Mouse (Mus musculus) lung, adult 2 months (tissue): Measurements from ENCODE around the gene Trim75. TPM values are rescaled to one million over a fixed set of nuclear protein-coding genes. Genes with fewer than 3 reads are reported as not detected.

Source experiments
- DNase-seq: peaks from one replicate; pipeline ENCODE4 v3.0.0; 2022
- H3K4me1 ChIP-seq: fragments of 200-500 bp; 2 replicates; pipeline ENCODE4 v1.6.1; 2011; ENCODE audit warnings: low read length; ENCODE audit not compliant: control insufficient read depth, insufficient read depth
- H3K4me3 ChIP-seq: fragments of 200-500 bp; replicated peaks from 2 replicates; pipeline ENCODE3; 2011; ENCODE audit warnings: low read depth, mild to moderate bottlenecking, control low read depth, low read length; ENCODE audit errors: extremely low read depth
- CTCF ChIP-seq: fragments of 200-500 bp; IDR thresholded peaks from 2 replicates; pipeline ENCODE4 v1.5.1; 2011; ENCODE audit warnings: mild to moderate bottlenecking, low read length, control low read depth; ENCODE audit not compliant: insufficient read depth
- POLR2A ChIP-seq: fragments of 200-500 bp; IDR thresholded peaks from 2 replicates; pipeline ENCODE4 v1.6.1; 2011; ENCODE audit warnings: low read depth, mild to moderate bottlenecking, control low read depth, low read length, borderline replicate concordance; ENCODE audit errors: extremely low read depth
- WGBS: fragments of 180-500 bp; shearing (Covaris S2); methylation state at CpG from one replicate; pipeline ENCODE4 v1.1.7; 2018; 5-methylcytosine and 5-hydroxymethylcytosine counted together
- polyA plus RNA-seq: library from polyadenylated mRNA; depleted of rRNA; stranded (reverse); fragments of >200 nt; gene quantifications from 2 replicates; pipeline ENCODE4 v1.2.3, GENCODE M21; 2012; rRNA removed

Gene Trim75
- polyA plus RNA-seq, result not detected in 2 replicates

DNA sequence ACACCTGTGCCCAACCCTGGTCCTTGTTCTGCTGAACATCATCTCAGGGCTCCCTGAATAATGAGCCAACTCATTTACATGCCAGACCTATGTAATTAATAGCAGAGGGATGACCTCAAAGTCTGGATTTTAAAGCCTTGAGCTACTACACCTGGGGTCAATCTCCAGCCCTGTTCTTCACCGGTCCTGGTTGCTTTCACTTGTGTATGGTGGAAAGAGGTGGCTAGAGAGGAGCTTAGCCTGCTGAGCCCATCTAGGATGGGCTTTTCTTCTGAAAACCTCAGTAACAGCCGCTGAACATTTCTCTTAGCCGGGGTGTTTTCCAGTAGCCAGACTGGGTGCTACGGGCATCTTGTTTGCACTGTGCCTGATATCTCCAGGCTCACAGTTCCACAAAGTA, at the start of gene Trim75:
Gene Trim75, minus strand, starts transcription at position 101 of the 400 bp plus-strand sequence.
- WGBS, result 83% methylated on average over 4 of the region's 4 CpGs
- no peak for DNase-seq
- Histone ChIP-seq H3K4me1 (no peaks in the 10 kb centered on the region), H3K4me3 (no peak within 1 kb of the TSS)
- TF ChIP-seq CTCF, result no peak
- no peak for TF ChIP-seq POLR2A

DNA sequence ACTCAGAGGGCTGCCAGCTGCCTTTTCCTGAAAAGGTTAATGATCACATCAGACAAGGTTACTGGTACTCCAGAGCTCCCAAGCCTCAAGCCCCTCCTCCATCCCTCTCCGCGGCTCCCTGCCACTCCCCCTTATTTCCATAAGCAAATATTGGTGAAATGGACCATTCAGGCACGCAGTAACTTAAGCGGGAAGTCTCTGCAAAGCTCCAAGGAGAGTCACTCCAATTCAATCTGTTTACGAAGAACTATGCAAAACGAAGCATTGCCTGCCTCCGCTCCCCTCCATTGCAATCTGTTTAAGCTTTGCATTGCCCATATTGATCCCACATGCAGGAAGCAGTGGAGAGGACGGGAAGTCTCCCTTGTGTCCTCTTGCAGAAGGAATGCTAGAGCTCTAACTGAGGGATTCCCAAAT, 49.5 kb upstream of the Trim75 start, which contains the start of gene Apela:
Gene Apela, minus strand, starts transcription at position 220 of the 417 bp plus-strand sequence.
- TF ChIP-seq CTCF (no peak), POLR2A (no peak)
- 1% methylated on average over 8 of the region's 8 CpGs for WGBS

DNA sequence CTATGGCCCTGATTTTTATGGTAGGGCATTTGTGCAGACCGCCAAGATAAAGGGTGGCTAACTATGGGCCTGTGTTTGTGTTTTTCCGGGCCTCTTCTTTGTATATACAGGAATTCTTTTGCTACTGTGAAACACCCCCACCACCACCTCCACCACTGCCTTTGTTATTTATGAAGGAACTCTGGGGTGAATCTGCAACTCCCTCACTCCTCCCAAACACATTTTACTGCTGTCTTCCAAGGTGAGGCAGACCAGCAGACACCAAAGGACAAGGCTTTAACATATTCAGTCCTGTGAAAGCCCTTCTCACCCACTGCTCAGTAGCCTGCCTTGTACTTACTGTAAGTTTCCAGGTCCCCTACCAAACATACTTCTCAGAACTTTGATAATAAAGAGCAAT, 46.5 kb upstream of the Trim75 start:
- TF ChIP-seq CTCF (no peak), POLR2A (no peak)
- H3K4me1 ChIP-seq, result no peaks in the 10 kb centered on the region; the same call in 1 of the 2 replicates
- H3K4me3 ChIP-seq, result no peak overlapping the region
- WGBS, result 47% methylated on average over 2 of the region's 2 CpGs
- DNase-seq, result no peak

More for the DNA sequence above, 49.5 kb upstream of the Trim75 start, which contains the start of gene Apela:
- H3K4me3 ChIP-seq, result no peak within 1 kb of the TSS
- DNase-seq, result peak; percentile 15
- no peaks in the 10 kb centered on the region; the same call in 1 of the 2 replicates for H3K4me1 ChIP-seq

DNA sequence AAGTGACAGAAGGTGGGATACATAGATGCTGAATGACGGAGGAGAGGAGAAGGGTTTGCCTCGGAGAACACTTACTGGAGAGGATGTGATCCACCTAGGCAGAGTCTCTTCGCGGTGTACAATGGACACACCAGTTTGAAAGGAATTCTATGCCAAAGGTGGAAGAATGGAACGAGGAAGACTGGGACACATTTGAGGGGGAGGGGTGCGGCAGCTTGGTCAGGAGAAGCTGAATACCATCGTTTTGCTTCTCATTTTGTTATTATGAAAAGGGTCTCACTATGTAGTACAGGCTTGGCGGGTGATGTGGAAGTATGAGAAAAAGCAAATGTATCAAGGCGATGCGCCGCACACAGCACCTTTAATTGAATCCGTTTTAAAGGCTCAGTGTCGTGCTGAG, 45.4 kb upstream of the Trim75 start:
- WGBS, result 82% methylated on average over 13 of the region's 13 CpGs
- DNase-seq, result no peak
- H3K4me1 ChIP-seq, result no peaks in the 10 kb centered on the region; the same call in 1 of the 2 replicates

DNA sequence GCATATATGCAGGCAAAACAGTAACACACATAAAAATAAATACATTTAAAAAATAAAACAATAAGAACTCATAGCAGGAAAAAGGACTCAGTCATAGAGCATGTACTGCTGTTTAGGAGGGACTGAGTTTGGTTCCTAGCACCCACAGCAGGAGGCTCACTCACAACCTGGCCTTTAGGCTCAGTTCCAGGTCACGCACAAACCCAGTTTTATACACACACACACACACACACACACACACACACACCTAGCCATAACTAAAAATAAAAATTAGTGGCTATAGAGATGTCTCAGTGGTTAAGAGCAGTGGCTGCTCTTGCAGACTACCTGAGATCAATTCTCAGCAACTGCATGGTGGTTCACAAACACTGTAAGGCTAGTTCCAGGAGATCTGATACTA, 44.5 kb upstream of the Trim75 start:
- no peaks in the 10 kb centered on the region; the same call in 1 of the 2 replicates for H3K4me1 ChIP-seq
- WGBS, result 90% methylated on average over 1 of the region's 1 CpGs
- no peak overlapping the region for H3K4me3 ChIP-seq

More for the DNA sequence above, 45.4 kb upstream of the Trim75 start:
- TF ChIP-seq CTCF (no peak), POLR2A (no peak)
- no peak overlapping the region for H3K4me3 ChIP-seq

DNA sequence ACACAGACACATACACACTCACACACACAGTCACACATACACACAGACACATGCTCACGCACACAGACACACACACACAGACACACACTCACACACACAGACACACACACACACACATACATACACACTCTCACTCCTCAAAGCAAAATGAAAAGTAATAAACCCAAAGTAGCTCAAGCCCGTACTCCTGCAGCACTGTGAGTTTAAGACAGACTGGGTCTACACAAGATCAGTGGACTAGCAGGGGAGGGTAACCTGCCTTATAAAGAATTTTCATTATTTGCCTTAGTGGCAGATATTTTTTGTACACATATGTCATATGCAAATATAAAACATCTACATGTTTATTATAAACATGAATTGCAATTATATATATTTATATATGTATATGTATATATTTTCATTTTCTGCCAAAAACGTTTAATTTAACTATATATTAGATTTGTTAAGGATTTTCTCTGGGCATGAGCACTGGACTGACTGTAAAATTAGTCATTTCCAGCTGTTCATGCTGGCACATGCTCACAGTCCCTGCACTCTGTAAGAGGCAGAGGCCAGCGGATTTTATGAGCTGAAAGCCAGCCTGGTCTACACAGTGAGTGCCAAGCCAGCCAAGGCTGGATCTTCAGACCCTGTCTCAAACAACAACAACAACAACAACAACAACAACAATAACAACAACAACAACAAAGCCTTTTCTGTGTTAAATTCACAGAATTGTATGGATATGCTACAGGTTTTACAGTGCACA, 43.3 kb upstream of the Trim75 start:
- Histone ChIP-seq H3K4me1 (no peaks in the 10 kb centered on the region), H3K4me3 (no peak overlapping the region)
- DNase-seq, result no peak
- 72% methylated on average over 4 of the region's 4 CpGs for WGBS
- TF ChIP-seq POLR2A (no peak), CTCF (no peak)

More for the DNA sequence above, 44.5 kb upstream of the Trim75 start:
- TF ChIP-seq CTCF, result no peak
- TF ChIP-seq POLR2A, result no peak
- no peak for DNase-seq

DNA sequence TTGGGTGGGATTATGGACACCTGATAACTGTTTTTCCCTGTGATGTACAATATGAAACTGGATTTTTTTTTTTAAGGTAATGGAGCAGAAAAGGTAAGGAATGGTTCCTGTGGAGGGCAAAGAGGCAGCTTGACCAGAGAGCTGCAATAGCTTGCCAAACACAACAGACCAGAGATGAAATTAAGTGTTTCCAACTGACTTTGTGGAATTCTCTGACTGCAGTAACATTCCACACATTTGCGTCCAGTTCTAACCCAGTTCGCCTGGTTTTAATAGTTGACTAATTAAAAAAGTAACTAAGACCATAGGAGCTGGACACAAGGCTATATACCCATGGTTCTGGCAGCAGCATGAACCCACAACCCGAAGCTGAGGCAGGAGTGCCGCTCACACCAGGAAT, 42.1 kb upstream of the Trim75 start:
- WGBS, result 75% methylated on average over 4 of the region's 4 CpGs
- H3K4me1 ChIP-seq, result no peaks in the 10 kb centered on the region
- DNase-seq, result no peak
- no peak for TF ChIP-seq POLR2A
- no peak for TF ChIP-seq CTCF
- no peak overlapping the region for H3K4me3 ChIP-seq

DNA sequence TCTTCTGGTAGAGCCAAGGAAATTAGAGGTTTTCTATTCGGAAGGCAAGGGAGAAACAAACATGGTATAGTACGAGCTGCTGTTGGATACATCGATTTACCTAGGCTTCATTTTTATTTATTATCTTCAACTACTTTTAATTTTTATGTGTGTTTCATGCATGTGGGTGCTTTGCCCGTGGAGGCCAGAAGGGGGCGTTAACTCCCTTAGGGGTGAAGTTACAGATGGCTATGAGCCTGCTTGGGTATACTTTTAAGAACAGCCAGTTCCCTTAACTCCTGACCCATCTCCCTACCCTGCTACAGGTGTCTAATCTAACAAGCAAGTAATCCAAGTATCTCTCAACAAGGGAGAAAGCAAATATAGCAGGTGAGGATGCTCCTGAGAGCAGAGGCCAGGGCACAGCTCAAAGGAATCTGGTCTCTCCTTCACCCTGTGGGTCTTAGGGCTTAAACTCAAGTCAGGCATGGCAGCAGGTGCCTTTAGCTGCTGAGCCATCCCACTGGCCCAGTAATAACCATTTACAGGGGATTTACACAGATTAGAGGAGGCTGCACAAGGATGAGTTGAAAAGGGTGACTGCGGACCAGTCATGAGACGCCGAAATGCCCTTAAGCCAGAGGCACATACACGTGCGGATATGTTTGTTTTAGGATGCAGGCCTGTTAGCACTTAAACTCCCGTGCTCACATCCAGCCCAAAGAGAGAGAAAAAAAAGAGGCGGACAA, 41.5 kb upstream of the Trim75 start:
- Histone ChIP-seq H3K4me3 (no peak overlapping the region), H3K4me1 (no peaks in the 10 kb centered on the region)
- TF ChIP-seq CTCF (no peak), POLR2A (no peak)
- no peak for DNase-seq
- 72% methylated on average over 12 of the region's 12 CpGs for WGBS

DNA sequence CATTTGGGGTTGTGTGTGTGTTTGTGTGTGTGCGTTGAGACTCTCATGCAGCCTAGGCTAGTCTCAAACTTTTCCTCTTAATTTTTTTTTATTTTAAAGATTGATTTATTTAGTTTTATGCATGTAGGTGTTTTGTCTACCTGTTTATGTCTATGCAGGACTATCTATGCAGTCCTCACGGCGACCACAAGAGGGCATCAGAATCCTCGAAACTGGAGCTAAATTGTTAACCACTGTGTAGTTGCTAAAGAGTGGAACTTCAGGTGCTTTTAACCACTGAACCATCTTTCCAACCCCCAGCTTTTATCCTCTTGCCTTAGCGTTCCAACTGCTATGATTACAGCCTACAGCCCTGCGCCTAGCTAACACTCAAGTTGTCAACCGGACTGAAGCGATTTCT, 34.9 kb upstream of the Trim75 start:
- H3K4me3 ChIP-seq, result no peak overlapping the region
- no peaks in the 10 kb centered on the region for H3K4me1 ChIP-seq
- TF ChIP-seq POLR2A, result no peak
- TF ChIP-seq CTCF, result peak; percentile 50; the same call in 1 of the 2 replicates
- DNase-seq, result peak; percentile 69
- 46% methylated on average over 8 of the region's 8 CpGs for WGBS
